Mouse (Mus musculus) embryo, embryonic 11 days (tissue): ENCODE results near the gene Jtb.
"Not testable (repeated sequence)": the region's sequence is repeated elsewhere in the genome, so short reads cannot be mapped to it uniquely, and the experiment has no call there.

Experiments
- DNase-seq: peaks from one replicate; pipeline ENCODE4 v3.0.0-alpha.2; 2015

Gene Jtb

DNA sequence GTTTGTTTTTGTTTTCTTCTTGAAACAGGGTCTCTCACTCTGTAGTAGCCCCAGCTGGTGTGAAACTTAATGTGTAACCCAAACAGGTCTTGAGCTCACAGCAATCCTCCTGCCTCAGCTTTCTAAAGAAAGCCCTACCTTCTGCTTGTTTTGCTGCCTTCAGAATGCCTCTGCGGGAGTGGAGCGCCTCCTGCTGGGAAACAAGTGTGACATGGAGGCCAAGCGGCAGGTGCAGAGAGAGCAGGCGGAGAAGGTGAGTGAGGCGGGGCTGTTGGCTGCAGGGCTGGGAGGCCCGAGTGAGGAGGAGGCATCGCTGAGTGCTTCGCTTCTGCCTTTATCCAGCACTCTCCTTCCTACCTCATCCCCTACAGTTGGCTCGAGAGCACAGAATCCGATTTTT is 7.1 kb upstream of the Jtb start:
- DNase-seq, result no peak

DNA sequence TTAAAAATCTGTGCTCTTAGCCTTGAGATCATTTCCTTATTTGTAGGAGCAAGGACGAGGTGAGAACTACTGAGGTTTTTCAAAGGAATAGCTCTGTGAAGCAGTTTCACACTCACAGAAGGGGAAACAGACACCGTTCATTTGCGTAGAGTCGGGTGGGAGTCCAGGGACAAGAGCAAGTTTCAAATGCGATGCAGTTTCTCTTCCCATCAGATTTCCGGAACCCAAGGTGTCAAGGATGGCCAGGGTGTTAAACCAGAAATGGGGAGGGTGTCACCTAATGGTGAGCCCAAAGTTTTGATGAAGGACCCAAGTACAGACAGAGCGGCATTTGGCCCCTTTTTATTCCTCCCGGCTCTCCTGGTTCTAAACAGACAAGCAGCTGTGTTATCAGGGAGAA is 322 bp upstream of the Jtb start:
- DNase-seq, result no peak

DNA sequence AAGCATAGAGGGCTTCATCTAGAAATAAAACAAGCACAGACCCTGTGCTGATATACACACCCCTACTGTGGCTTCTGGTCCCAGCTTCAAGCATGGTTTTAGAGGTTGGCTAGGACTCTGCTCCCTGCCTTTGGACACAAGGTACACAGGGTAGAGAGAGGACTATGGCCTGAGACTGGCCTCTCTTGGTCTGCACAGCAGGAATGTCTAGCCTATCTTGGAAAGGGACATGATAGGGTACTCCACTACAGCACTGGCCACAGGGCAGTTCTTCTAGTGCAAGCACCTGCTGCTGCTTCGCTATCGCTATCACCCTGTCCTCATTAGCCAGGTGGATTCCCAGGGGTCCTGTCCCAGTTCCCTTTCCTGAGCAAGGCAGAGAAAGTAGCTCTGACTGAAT is 9.9 kb downstream of the Jtb start:
- no peak for DNase-seq

DNA sequence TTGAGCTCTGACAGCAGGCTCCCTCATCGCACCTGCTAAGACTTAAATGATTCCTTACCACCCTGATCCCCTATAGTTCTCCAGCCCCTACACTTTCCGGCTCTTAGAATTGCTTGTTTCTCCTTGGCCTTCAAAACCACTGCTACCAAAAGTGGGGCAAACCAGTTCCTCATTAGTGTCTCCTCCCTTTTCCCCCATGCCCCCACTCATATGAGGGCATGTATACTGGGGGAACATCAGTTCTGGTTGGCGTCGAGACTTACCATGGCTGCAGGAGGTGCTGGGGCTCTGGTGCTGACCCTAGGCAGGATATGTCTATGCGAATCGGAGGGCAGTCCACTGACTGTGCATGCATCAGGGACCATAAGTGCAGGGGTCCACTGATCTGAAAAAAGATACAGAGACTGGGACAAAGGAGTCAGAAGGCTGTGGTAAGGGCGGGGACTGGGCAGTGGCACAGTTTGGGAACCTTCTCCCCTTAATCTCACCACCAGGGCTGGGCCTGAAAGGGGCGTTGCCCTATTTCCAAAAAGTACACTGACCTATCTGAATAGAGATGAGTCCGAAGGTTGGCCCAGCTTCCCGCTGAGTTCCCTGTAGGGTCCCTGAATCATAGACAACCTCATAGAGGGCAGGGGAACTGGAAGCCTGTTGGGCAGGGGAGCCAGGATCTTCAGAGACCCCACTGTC is 10.4 kb downstream of the Jtb start:
- DNase-seq, result no peak

DNA sequence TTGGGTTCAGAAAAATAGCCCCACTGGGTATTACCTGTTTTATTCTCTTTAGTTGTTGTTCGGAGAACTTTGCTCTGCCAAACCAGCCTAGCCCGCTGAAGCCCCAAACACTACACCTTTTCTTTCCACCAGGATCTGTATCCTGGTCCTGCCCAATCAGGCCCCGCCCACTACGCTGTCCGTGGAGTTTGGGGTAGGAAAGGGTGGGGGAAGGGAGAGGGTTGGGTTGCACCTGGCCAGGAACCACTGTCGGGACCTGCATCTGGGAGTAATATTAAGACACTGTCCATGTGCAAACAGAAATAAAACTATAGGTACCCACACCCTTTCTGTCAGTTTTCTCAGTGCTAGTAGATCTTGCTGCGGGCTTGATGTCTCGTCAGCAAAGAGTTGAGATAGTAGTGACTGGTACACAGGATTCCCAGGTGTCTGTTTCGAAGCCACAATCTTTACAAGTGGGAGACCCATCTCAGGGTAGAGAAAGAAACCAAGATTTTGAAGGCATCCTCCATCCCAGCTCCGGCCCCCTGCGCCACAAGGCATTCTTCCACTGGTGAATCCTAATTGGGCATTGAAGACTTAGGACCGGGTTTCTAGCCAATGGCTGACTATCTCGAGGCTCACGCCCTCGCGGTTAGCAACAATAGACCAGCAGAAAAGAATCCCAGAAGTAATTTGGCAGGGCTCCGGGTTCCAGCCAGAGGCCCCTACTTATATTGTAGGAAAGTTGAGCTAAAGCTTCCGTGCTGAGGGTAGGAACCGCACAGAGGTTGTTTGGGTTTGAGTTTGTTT is 11.8 kb downstream of the Jtb start, which contains the start of gene Creb3l4:
Gene Creb3l4 (minus strand): TSS at position 529 of the 792 bp plus-strand sequence.
- DNase-seq, result peak; percentile 87

DNA sequence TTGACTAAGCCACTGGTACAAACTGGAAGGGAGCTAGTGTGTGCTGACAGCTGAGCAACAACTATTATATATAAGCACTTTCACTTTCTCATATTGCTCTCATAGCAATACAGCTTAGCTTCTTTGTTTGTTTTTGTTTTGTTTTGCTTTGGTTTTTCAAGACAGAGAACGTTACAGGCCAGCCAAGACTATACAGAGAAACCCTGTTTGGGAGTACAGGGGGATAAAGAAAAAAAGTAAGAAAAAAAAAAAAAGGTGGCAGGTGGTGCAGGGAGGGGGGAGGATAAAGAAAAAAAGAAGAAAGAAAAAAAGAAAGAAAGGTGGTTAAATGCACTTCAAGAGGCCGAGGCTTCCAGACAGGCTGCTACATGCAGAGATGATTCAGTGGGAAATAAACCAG is 14.0 kb downstream of the Jtb start:
- DNase-seq, result no peak

DNA sequence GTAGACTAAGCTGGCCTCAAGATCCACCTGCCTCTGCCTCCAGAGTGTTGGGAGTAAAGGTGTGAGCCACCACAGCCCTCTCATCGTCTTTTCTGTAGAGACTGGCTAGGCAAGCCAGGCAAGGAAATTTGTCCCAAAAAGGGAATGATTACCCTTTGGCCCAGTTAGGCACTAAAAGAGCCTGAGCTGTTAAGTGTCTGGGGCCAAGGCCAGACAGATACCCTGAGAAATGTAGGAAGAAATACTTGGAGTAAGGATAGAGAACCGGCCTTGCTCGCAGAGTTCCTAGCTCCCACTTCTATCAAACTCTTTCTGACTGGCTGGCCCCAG is 16.2 kb downstream of the Jtb start:
- DNase-seq, result no peak

DNA sequence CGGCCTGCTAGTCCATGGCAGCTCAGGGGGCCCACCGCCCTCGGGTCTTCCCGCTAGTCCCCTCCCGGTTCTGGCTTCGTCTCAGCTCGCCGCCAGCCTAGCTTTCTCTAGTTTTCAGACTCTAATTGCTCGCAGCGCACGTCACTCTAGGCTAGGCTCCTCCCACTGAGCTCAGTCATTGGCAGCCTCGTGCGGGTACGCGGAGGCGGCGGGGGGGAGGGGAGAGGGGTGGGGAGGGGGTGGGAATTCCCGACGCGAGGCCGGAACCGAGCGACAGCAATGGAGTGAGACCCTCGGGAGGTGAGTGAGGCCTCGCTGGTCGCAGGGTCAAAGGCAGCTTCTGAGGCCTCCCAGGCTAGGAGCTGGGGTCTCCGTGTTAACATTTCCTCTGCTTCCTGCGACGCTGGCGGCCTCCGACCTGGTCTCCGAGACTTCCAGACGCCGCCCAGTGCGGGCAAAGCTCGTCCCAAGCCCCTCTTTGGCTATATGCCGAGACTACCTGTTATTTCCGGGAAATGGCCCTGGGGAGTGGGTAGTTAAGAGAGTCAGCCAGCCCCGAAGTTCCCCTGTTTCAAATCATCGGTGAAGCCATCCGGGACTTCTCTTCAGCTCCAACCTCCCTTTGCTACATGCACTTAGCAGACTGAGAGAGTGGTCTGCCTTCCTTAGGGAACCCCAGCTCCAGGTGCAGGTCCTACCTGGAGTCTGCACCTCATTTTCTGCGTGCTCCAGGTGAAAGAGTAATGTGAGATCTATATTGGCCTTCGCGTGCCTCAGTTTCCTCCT is 16.8 kb downstream of the Jtb start, which contains the start of gene Slc39a1:
Gene Slc39a1 (plus strand): TSS at position 213 of the 786 bp plus-strand sequence.
- DNase-seq, result peak; percentile 99

DNA sequence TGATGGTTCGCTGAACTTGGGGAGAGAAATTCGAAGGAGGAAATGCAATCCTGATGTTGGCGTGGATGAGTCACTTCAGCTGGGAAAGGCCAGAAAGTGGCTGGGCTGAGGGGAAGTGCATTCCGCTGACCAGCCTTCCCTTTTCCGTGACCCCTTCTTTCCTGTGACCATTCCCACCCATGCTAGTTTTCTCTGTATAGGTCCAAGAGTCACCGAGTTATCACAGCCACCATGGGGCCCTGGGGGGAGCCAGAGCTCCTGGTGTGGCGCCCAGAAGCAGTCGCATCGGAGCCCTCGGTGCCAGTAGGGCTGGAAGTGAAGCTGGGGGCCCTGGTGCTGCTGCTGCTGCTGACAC is 17.3 kb downstream of the Jtb start:
- DNase-seq, result peak; percentile 45

DNA sequence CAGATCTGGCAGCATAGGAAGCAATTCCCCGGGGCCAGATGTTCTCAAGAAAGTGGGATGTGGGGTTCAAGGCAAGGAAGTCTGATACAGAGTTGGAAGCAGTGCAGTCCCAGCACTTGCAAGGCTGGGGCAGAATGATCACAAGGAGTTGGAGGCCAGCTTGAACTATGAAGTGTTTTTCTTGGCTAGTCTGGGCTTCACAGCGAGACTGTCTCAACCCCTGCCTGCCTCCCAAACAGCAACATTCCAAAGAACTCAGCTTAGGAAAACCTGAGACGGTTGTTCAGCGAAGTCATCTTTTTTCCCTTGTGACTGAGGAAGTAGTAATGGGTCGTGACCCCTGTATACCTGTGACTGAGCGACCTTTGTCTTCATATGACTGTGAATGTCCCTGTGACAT is 19.4 kb downstream of the Jtb start:
- DNase-seq, result no peak

DNA sequence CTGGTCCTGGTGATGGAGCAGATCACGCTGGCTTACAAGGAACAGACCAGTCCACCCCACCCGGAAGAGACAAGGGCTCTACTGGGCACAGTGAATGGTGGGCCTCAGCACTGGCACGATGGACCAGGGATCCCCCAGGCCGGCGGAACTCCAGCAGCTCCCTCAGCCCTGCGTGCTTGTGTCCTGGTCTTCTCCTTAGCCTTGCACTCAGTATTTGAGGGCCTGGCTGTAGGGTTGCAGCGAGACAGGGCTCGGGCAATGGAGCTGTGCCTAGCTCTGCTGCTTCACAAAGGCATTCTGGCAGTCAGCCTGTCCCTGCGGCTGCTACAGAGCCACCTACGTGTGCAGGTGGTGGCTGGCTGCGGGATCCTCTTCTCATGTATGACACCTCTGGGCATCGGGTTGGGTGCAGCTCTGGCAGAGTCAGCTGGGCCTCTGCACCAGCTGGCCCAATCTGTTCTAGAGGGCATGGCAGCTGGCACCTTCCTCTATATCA is 20.4 kb downstream of the Jtb start:
- not testable (repeated sequence) for DNase-seq

DNA sequence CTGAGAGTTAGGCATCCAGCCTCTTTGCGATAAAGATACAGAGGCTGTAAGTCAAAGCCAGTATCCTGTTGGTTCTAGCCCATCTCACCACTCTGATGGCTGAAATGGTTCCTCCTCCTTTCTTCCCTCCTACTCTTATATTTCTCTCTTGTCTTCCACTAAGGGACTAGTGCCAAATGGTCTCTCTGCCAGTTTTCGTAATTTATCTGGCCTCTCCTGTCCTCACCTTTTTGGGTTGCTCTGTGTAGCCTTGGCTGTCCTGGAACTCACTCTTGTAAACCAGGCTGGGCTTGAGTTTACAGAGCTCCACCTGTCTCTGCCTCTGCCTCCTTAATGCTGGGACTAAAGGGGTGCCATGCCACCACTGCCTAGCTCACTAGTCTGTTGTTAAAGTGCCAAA is 21.3 kb downstream of the Jtb start:
- DNase-seq, result not testable (repeated sequence)

DNA sequence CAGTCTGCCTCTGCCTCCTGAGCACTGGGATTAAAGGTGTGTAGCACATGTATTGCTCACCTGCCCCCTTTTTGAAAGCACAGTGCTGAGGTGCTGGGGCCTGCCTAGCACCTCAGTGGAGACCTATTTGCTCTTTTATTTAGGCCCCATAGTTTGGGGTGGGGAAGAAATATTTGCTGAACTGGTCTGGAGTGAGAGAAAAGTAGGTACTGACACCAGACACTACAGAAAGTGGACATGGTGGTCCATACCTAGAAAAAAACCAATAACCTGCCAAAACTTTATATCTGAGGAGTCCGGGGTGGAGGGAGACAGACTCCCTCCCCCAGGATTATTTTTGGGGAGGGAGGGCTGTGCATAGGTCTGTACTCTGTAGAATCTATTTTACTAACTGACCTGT is 21.8 kb downstream of the Jtb start:
- DNase-seq, result not testable (repeated sequence)

DNA sequence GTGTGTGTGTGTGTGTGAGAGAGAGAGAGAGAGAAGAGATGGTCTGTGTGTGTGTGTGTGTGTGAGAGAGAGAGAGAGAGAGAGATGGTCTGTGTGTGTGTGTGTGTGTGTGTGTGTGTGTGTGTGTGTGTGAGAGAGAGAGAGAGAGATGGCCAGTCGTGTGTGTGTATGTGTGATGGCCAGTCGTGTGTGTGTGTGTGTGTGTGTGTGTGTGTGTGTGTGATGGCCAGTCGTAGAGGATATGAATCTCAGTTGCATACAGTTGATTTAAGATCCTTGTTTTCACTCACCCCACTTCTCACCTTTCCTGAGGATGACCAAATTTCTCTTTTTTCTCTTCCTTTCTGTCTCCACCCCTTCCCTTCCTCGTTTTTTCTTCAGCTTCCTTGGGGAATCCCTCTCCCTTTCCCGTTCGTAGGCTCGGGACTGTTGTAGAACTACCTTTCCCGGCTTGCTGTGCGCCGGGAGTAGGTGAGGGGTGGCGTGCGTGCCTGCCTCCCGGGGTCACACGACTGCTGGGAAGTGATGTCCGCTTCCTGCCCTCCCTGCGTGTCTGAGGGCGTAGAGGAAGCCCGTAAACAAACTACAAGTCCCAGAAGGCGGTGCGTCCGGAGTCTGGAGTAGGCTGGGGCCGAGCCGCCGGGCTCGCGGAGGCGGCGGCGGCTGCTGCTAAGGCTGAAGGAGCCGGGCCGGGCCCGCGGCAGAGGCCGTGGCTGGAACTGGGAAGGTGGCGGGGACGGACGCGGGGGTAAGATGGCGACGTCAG is 22.4 kb downstream of the Jtb start, which contains the start of gene Crtc2:
Gene Crtc2 (plus strand): TSS at position 511 of the 766 bp plus-strand sequence.
- DNase-seq, result peak; percentile 98

DNA sequence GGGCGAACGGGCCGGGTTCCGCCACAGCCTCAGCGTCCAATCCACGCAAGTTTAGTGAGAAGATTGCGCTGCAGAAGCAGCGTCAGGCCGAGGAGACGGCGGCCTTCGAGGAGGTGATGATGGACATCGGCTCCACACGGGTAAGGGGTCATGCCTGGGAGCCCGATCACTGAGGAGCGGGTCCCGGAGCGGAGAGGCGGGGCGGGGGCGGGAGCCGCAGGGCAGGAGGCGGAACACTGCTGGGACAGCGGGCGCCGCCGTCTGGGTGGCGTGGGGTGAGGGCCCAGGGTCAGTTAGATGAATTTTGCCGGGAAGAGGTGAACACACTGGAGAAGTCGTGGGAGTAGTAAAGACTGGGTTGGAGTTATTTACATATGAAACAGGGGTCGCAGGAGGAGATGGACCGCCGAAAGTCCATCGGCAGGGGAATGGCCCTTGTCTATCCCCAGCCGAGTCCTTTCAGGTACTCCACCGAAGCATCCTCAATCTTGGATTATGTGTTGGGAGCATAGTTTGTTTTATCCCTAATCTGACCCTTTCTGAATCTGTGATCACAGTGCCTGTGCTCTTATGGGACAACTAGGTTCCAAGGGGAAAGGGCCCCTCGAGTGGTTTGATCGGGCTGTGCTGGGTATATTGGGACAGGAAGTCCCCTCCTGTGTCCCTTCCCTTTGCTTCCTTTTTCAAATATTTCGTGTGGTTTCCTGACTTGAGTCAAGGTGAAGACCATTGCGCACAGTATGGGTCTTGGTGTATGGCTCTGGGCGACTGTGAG is 23.2 kb downstream of the Jtb start:
- peak; percentile 38 for DNase-seq

DNA sequence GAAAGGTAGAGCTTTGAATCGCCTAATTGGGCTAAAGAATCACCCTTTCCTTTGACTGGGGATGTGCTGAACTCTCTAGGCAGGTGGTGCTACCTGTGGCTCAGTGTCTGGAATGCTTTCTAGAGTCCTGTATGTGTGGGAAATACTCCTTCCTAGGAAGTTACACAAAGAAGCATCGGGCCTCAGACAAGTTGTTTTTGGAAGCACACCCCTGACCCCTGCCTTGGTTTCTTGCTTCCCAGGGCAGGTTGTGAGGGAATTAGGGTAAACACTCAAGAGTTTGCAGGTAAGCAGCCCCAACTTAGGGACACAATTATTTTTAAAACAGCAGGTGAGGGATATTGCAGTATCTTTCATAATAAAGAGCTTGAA is 23.8 kb downstream of the Jtb start:
- no peak for DNase-seq

DNA sequence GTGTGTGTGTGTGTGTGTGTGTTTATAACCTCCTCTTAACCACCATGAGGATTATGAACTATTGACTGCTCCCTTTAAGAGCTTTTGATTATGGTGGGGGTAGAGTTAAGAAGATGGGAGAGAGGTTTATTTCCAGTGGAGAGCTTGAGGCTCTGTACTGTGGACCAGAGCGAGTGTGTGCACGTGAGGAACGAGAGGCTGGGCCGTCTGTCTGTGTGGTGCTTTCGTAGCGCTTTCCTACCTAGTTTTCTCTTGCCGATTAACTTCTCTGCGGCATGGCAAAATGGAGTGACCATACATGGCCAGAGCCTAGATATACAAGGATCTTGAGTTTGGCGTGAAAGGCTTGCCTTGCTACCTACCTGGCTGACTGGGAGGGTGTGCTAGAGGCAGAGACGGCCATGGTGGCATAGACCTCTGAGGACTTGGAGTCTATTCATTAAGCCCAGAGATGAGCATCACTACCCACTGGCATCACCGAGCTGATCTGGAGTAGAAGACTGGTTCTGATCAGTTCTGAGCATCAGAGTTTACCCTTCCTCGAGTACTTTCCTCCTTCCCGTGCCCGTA is 24.5 kb downstream of the Jtb start:
- DNase-seq, result no peak

DNA sequence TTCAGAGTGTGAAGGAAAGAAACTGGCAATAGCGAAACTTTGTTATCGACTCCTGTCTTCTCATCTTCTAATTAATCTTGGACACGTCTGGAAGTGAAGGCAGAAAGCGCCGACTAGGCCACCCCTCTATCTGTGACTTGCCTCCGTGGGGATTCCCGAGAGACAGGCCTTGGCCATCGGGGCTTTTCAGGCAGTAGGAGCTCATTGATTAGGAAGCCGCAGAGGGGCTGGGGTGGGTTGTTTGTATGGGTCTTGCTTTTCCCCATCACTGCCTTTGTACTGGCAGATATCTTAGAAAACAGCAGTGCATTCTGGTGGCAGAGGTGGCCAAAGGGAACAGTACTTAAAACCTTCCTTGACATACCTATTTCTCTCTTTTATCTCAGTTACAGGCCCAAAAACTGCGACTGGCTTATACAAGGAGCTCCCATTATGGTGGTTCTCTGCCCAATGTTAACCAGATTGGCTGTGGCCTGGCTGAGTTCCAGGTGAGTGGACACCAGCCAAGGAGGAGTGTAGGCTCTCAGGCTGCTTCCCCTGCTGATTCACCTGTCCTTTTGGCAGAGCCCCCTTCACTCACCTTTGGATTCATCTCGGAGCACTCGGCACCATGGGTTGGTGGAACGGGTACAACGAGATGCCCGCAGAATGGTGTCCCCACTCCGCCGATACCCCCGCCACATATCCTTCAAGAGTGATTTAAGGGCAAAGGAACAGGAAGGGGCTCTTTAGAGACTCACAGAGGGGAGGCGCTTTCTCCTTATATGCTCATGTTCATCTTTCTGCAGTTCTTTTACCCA is 25.5 kb downstream of the Jtb start:
- no peak for DNase-seq

DNA sequence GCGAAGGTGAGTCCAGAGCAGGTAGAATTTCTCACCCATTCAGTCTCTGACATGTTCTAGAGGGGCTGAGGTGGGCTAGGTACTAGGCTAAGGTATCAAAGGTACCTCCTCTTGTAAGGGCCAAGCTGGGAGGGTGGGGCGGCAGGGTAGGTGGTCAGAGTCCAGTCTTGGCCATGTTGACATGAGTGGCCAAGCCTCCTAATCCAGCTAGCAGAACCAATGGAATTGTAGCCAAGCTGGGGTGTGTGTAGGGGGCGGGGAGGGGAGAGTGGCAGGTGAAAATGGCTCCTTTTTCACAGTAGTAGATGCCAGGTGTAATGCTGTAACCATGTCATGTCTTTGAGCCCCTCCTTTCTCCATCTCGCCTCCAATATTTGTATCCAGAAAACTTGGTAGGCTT is 27.1 kb downstream of the Jtb start:
- DNase-seq, result no peak

DNA sequence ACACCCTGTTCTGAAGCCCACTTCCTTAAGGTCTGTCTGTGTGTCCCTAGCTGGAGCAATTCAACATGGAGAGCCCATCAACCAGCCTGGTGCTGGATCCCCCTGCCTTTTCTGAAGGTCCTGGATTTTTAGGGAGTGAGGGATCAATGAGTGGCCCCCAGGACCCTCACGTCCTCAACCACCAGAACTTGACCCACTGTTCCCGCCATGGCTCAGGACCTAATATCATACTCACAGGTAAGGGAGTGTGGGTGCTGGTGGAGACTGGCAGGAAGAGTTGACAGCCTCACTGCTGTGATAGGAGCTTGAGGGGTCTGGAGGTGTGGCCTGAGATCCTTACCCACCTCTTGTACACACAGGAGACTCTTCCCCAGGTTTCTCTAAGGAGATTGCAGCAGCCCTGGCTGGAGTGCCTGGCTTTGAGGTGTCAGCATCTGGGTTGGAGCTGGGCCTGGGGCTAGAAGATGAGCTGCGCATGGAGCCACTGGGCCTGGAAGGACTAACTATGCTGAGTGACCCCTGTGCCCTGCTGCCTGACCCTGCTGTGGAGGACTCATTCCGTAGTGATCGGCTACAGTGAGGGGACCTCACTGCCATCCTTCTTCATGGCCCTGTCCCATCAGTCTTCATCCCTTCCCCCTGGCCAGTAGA is 31.8 kb downstream of the Jtb start:
- DNase-seq, result no peak
